Mouse (Mus musculus): ENCODE data around the gene Itpk1.

Itpk1 gene

GRCm38 (mm10) chr12:102627545-102627944, 77.2 kb downstream of the Itpk1 start:
- DNase-seq (ENCODE audit: low spot score in 2 of 2) = peak in 1 of 2 experiments; percentile 30

- DNase-seq (ENCODE audit: low spot score in 2 of 2) = no peak
Measured at GRCm38 (mm10) chr12:102626841-102627240, 77.9 kb downstream of the Itpk1 start.

DNA sequence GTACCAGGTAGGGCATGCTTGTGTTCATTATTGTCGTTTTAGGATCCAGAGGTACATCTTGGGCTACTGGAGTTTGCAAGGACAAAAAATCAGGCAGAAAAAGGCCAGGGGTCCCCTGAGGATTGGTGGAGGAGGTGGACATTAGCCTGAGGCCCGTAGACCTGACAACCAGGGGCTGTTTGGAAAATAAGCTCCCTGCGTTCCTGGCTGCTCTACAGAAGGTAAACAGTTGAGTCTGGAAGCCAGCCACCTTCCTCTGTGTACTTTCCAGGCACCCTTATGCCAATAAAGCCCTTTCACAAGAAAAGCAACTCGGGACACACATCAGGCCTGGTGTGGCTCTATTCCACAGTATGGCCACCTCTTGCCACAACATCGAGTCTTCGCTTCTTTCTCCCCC, 79.0 kb downstream of the Itpk1 start:
- no peak for DNase-seq (ENCODE audit: low spot score in 2 of 2)

GRCm38 (mm10) chr12:102625118-102625517, 79.6 kb downstream of the Itpk1 start:
- DNase-seq (ENCODE audit: low spot score in 2 of 2) = no peak

GRCm38 (mm10) chr12:102623827-102624226, 80.9 kb downstream of the Itpk1 start:
- no peak for DNase-seq (ENCODE audit: low spot score in 2 of 2)

DNA sequence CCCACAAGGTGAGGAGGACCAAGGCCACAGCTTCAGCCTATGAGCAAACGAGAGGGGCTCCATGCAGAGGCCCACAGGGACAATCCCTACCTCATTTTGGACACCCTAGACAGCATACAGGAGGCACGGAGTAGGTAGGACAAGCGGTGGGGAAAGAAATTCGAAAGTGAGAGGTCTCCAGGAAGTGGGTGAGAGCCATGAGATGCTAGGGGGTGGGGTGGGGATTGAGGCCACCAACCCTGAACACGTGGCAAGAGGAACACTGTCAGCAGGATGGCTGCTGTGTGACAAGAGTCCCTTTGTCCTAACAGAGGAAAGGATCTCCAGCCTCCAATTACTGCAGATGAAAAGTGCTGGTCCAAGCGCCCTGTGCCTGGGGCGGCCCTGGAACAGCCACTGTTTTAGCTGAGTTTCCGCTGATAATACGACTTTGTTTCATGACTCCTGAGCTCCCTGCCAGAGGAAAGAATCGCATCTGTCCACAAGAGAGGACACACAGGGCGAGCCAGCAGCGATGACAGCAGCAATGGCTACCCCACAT, 82.4 kb downstream of the Itpk1 start:
- DNase-seq (ENCODE audit: low spot score in 2 of 2) = no peak

GRCm38 (mm10) chr12:102621811-102622210, 82.9 kb downstream of the Itpk1 start:
- DNase-seq (ENCODE audit: low spot score in 2 of 2) = no peak

GRCm38 (mm10) chr12:102621205-102621604, 83.5 kb downstream of the Itpk1 start:
- DNase-seq (ENCODE audit: low spot score in 2 of 2) = no peak

DNA sequence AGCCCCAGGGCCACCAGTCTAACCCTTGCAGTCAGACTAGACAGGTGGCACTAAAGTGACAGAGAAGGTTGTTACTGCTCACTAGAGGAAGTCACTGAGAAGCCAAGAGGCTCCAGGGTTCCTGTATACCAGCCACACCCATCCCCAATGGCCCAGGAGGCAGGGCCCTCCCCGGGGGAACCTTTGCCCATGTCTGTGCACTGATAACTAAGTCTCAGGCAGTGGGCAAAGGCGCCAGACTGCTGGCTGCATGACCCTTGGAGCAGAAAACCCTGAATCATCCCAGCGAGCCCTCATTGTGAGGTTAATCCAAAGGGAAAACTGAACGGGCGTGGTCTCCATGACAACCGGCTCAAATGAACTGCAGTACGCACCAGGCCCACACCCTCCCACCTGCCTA, 84.8 kb downstream of the Itpk1 start:
- no peak for DNase-seq (ENCODE audit: low spot score in 2 of 2)

DNA sequence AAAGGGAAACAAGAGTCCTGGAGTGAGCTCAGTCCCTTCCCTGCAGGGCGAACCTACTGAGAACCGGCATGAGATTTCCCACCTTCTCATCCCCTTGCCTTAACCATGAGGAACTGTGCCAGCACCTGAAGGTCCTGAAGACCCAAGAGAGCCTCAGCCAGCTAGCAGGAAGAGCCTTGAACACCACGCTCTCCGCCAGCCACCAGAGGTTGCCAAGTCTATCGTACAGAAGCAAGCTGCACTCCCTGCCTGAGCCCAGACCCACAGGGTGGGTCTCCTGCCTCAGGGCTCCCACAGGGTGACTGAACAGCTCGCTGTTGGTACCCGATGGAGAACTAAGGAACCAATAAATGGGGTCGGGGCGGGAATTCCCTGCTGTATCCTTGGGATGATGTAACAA, 86.6 kb downstream of the Itpk1 start:
- DNase-seq (ENCODE audit: low spot score in 2 of 2) = no peak

- DNase-seq (ENCODE audit: low spot score in 2 of 2) = no peak
Measured at GRCm38 (mm10) chr12:102616843-102617519, 87.7 kb downstream of the Itpk1 start.

GRCm38 (mm10) chr12:102616201-102616600, 88.5 kb downstream of the Itpk1 start:
- no peak for DNase-seq (ENCODE audit: low spot score in 2 of 2)

GRCm38 (mm10) chr12:102613411-102613810, 91.3 kb downstream of the Itpk1 start:
- no peak for DNase-seq (ENCODE audit: low spot score in 2 of 2)

DNA sequence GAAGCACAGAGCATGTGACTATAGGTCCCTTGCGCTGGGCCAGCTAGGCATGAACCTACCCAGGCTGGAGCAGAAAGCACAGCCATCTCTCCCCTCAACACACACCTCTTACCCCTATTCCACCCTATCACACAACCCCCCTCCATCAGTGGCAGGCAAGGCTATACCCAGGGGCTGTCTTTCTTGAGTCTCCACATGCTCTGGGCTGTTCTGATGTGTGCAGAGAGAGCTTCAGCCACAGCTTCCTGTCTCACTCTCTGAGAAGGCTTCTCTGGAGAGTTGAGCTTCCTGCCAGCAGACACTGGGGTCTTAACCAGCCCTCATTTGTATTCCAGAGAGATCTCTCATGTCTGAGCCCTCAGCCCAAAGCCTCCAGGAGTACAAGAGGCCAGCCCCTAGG, 92.3 kb downstream of the Itpk1 start:
- DNase-seq (ENCODE audit: low spot score in 2 of 2) = peak; percentile 52 to 62

DNA sequence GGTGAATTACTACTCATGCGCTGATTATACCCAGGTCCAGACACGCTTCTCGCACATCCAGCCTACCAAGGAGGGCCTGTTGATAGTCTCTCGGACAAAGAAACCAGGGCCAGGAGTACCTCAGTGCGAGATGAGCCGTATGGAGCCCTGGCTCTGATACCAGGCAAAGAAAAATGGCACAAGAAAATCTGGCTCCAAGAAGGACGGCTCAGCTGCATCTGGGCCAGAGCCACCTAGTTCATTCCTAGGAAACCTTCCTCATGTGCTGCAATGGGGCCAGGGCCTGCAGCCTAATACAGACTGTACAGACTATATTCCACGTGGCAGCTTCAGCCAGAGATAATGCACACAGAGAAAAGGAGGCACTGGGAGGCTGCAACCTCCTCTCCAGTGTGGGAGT, 93.8 kb downstream of the Itpk1 start:
- DNase-seq (ENCODE audit: low spot score in 2 of 2) = no peak

- no peak for DNase-seq (ENCODE audit: low spot score in 2 of 2)
Measured at GRCm38 (mm10) chr12:102607808-102608517, 96.8 kb downstream of the Itpk1 start.

- DNase-seq (ENCODE audit: low spot score in 2 of 2) = no peak
Measured at GRCm38 (mm10) chr12:102607066-102607465, 97.7 kb downstream of the Itpk1 start.

- DNase-seq (ENCODE audit: low spot score in 2 of 2) = no peak
Measured at GRCm38 (mm10) chr12:102605607-102606006, 99.1 kb downstream of the Itpk1 start.

- DNase-seq (ENCODE audit: low spot score in 2 of 2) = no peak
Measured at GRCm38 (mm10) chr12:102602255-102603041, 102.3 kb downstream of the Itpk1 start.

GRCm38 (mm10) chr12:102601847-102602246, 102.9 kb downstream of the Itpk1 start:
- DNase-seq (ENCODE audit: low spot score in 2 of 2) = no peak

GRCm38 (mm10) chr12:102600345-102600744, 104.4 kb downstream of the Itpk1 start:
- no peak for DNase-seq (ENCODE audit: low spot score in 2 of 2)

- DNase-seq (ENCODE audit: low spot score in 2 of 2) = no peak
Measured at GRCm38 (mm10) chr12:102599801-102600200, 104.9 kb downstream of the Itpk1 start.

Data from thymus, postnatal 10 days (tissue).